Mouse (Mus musculus): ENCODE data around the gene Cmtm8.

Gene Cmtm8

DNA sequence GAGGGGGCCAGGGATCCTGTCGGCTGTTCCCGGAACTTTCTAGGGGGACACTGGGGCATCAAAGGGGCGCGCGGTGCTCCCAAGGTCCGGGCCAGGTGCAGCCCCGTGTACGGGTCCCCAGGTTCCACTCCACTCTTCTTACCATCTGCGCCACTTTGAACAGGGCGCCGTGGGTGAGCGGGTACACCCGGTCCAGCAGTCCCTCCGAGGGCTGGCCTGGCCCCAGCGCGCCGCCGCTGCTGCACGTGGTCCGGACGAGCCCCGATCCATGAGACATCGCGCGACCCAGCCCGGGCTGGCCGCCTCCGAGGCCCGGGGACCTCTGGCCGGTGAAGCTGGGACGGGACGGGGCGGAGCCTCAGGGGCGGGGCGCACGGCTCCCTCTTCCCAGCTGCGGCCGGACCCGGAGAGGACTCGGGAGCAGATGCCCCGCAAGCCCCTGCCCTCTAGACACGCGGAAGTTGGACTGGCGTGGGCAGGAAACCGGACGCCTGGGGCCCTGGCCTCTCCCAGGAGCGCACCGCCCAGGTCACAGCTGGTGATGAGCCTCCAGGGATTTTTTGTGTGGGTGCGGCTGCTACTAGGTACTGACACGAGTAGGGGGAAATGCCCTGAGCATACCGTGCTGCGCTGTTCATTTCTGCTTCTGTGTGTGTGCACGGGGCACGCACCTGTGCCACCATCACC is 62.3 kb downstream of the Cmtm8 start, which contains the start of gene Cmtm7:
Gene Cmtm7, minus strand, starts transcription at position 331 of the 687 bp plus-strand sequence.
- DNase-seq: peak; percentile 83 to 93

DNA sequence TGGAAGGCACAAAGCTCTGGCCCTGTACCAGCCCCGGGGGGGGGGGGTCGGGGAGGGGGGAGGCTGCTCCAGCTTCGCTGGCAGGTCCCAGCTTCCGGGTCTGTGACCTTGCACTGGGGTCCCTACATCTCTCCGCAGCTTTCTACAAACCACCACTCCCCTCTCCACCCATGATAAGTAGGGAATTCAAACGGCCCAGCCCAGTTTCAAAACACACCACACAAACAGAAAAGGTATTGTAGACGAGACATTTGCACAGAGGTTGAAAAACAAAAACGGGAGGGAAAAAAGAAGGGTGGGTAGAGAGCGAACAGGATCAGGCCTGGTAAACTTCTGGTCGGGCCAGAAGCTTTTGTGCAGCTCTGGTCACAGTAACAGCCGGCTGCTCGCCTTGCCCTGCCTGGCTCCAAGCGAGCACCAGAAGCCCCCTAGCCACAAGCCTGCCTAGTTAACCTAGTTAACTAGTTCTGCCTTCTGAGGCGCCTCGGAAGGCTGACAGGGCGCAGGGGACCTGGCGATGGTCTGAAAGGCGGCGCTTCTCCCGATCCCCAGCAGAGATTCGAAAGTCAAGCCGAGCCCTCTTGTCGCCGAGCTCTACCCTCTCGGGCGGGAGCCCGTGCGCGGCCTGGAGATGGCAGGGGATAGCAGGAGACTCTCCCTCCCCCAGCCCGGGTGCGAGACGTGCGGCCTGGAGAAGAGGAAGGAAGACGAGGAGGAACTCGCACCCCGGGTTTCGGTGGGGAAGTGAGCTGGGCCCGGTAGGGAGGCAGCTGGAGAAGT is 63.0 kb downstream of the Cmtm8 start:
- DNase-seq: peak; percentile 42 to 64

- no peak for DNase-seq
Measured at GRCm38 (mm10) chr9:114779984-114780745, 63.8 kb downstream of the Cmtm8 start.

DNA sequence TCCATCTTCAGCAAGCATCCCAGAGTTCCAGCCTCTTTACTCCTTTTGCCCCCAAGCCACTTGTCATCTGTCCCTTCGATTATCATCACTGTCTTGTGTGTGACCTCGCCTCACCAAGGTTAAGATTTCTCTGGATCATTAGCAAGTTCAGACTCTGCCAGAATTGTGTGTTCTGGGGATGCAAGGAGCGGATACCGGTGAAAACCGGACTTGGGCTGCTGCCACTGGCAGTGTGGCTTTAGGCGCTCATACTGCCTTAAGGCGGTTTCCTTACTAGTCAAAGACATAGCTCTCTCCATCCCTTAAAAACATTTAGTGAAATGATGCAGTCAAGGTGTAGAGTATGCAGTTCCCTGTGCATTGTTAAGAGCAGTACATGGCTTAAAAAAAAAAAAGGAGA is 65.1 kb downstream of the Cmtm8 start:
- DNase-seq: no peak

- no peak for DNase-seq
Measured at GRCm38 (mm10) chr9:114778047-114778390, 65.9 kb downstream of the Cmtm8 start.

DNA sequence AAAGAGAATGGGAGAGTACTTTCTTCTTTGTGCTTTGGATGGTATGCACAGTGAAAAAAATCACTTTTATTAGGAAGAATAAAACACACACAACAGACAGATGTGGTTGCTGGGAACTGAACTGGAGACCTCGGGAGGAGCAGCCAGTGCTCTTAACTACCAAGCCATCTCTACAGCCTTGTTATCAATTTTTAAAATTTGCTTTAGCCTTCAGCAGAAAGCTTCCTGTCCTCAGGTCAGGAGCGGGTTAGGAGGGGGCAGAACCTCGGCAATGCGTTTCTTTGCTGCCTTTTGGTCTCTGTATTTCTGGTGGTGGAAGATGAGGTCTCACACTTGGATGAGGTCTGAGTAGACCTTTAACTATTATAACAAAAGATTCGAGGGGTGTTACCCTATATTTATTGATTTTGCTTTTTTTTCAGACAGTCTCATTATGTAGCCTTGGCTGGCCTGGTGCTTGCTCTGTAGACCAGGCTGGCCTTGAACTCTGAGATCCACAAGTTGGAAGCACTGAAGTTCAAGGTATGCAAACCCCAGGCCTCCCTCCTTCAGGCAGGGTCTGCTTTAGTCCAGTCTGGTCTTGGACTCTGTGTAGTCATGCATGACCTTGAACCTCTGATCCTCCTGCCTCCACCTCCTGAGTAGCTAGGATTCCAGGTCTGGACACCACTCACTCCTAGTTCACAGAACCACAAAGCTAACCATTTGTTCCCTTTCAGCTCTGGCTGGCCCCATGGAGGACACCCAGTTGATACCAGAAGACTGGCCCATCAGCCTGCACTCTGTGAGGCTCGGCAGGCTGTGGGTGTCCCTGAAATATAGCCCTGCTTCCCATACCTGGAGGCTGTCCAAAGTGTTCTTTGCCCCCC is 66.5 kb downstream of the Cmtm8 start:
- no peak for DNase-seq

GRCm38 (mm10) chr9:114776361-114776760 is 67.6 kb downstream of the Cmtm8 start:
- no peak for DNase-seq

GRCm38 (mm10) chr9:114775272-114775671 is 68.7 kb downstream of the Cmtm8 start:
- no peak for DNase-seq

- no peak for DNase-seq
Measured at GRCm38 (mm10) chr9:114774629-114775028, 69.3 kb downstream of the Cmtm8 start.

- peak in 1 of 2 experiments; percentile 49 for DNase-seq
Measured at GRCm38 (mm10) chr9:114771565-114771964, 72.4 kb downstream of the Cmtm8 start.

GRCm38 (mm10) chr9:114770224-114770623 is 73.7 kb downstream of the Cmtm8 start:
- DNase-seq: peak in 1 of 2 experiments; percentile 26

DNA sequence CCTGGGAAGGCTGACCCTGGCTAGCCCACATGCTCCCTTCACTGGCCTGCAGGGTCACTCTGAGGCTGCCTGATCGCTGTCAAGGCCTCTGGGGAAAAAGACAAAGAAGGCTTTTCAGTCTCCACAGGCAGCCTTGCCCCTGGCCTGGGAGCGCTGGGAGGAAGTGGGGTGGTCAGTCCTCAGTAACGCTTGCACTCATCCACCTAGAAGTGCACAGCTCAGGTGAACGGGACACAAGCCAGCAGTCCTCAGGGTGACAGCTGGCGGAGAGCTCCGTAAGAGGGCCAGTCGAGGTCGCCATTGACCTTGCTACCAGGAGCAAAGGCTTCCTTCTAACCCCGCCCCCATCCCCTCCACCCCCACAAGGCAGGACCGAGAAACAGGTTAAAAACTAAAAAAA is 75.9 kb downstream of the Cmtm8 start:
- peak in 1 of 2 experiments; percentile 47 for DNase-seq

DNA sequence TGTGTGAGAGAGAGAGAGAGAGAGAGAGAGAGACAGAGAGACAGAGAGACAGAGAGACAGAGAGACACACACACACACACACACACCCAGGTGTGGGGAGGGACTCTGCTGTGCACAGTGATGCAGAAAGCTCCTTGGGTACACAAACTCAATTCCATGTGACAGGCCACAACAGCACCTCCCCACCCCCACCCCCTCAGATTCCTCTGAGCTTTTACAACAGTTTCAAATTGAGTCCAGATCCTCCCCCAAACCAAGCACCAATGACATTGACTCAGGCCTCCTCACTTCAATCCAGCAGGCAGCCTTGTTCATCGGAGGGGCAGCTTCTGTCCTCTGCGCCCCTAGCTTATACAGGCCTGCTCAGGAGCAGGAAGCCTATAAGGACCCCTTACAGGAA is 76.4 kb downstream of the Cmtm8 start:
- DNase-seq: no peak

- DNase-seq: peak; percentile 42 to 55
Measured at GRCm38 (mm10) chr9:114767030-114767429, 76.9 kb downstream of the Cmtm8 start.

DNA sequence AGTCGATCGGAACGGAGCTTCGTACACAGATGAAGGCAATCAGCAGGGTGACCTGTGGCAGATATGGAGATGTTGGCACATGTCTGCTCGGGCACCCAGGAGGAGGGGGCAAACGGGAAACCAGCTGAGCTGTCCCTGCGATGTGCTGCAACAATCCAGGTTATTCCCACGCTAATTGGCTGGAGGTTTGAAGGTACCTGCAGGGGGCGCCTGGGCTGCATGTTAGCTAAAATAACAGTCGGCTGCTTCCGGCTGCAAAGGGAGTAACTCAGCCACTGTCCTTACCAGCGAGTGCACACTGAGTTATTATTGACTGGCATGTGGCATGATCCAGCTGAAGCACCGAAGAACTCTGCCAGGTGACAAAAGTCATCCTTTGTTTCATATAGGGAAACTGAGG is 80.6 kb downstream of the Cmtm8 start:
- DNase-seq: peak; percentile 60 to 70

DNA sequence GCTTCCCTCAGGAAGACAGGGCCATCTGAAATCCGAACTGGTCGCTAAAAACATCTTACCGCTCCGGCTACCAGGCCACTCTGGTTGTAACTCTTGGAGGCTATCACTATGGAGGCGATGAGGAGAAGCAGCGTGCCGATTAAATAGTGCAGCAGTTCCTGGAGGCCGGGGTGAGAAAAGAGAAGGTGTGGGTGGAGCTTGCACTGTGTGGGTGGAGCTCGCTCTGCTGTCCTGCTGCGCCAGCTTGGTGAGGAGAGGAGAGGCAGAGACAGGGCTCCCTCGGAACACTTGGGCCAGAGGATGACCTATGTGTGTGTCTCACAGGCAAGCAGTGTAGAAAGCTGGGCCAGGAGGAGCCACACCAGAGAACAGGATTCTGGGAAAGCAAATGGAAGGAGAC is 82.1 kb downstream of the Cmtm8 start:
- no peak for DNase-seq

GRCm38 (mm10) chr9:114760353-114760752 is 83.6 kb downstream of the Cmtm8 start:
- DNase-seq: no peak

- no peak for DNase-seq
Measured at GRCm38 (mm10) chr9:114759886-114760285, 84.1 kb downstream of the Cmtm8 start.

GRCm38 (mm10) chr9:114758801-114759200 is 85.2 kb downstream of the Cmtm8 start:
- no peak for DNase-seq

- no peak for DNase-seq
Measured at GRCm38 (mm10) chr9:114758272-114758671, 85.7 kb downstream of the Cmtm8 start.

- peak; percentile 93 for DNase-seq
Measured at GRCm38 (mm10) chr9:114752863-114753484, 91.0 kb downstream of the Cmtm8 start.

- DNase-seq: no peak
Measured at GRCm38 (mm10) chr9:114752311-114752710, 91.6 kb downstream of the Cmtm8 start.
